Mouse (Mus musculus): Measurements from ENCODE around the gene Cenpb.

Gene Cenpb

GRCm38 (mm10) chr2:131170936-131171335 lies 8.9 kb downstream of the Cenpb start:
- Histone ChIP-seq H3K4me3 (replicated peaks; ENCODE audit: low read length) (peak overlapping the region; percentile 68), H3K36me3 (ENCODE audit: insufficient read depth, low read length) (0 out of 2 replicates have a peak, but pooled peaks cover 3% of the 10 kb centered on the region), H3K4me1 (replicated peaks; ENCODE audit: low read depth, low read length) (peaks cover 79% of the 10 kb centered on the region), H3K27me3 (ENCODE audit: insufficient read depth, low read length) (peaks cover 38% of the 10 kb centered on the region), H3K9me3 (ENCODE audit: low read length) (peaks cover 7% of the 10 kb centered on the region; the same call in 1 of the 2 replicates)
- TF ChIP-seq POU5F1 (IDR thresholded peaks at IDR 0.05; ENCODE audit: borderline replicate concordance, low read length): no peak
- TF ChIP-seq CTCF (conservative IDR thresholded peaks at IDR 0.05; ENCODE audit: low read length): no peak
- no peak for TF ChIP-seq NANOG (IDR thresholded peaks at IDR 0.05; ENCODE audit: borderline replicate concordance, low read length)

- peaks cover 7% of the 10 kb centered on the region; the same call in 1 of the 2 replicates for H3K9me3 ChIP-seq (ENCODE audit: low read length)
- no peak overlapping the region for H3K4me3 ChIP-seq (replicated peaks; ENCODE audit: low read length)
- H3K27me3 ChIP-seq (ENCODE audit: insufficient read depth, low read length): peaks cover 37% of the 10 kb centered on the region
- no peaks in the 10 kb centered on the region for H3K36me3 ChIP-seq (ENCODE audit: insufficient read depth, low read length)
- TF ChIP-seq NANOG (IDR thresholded peaks at IDR 0.05; ENCODE audit: borderline replicate concordance, low read length): no peak
- TF ChIP-seq POU5F1 (IDR thresholded peaks at IDR 0.05; ENCODE audit: borderline replicate concordance, low read length): no peak
- no peak for TF ChIP-seq CTCF (conservative IDR thresholded peaks at IDR 0.05; ENCODE audit: low read length)
- peaks cover 67% of the 10 kb centered on the region for H3K4me1 ChIP-seq (replicated peaks; ENCODE audit: low read depth, low read length)
Measured at GRCm38 (mm10) chr2:131168914-131169313, 11.0 kb downstream of the Cenpb start.

- peaks cover 67% of the 10 kb centered on the region for H3K4me1 ChIP-seq (replicated peaks; ENCODE audit: low read depth, low read length)
- TF ChIP-seq POU5F1 (IDR thresholded peaks at IDR 0.05; ENCODE audit: borderline replicate concordance, low read length) (no peak), NANOG (IDR thresholded peaks at IDR 0.05; ENCODE audit: borderline replicate concordance, low read length) (peak; percentile 90), CTCF (conservative IDR thresholded peaks at IDR 0.05; ENCODE audit: low read length) (no peak)
- H3K36me3 ChIP-seq (ENCODE audit: insufficient read depth, low read length): no peaks in the 10 kb centered on the region
- H3K4me3 ChIP-seq (replicated peaks; ENCODE audit: low read length): no peak overlapping the region
- H3K27me3 ChIP-seq (ENCODE audit: insufficient read depth, low read length): peaks cover 28% of the 10 kb centered on the region
- H3K9me3 ChIP-seq (ENCODE audit: low read length): peaks cover 7% of the 10 kb centered on the region; the same call in 1 of the 2 replicates
Measured at GRCm38 (mm10) chr2:131167984-131168383, 11.9 kb downstream of the Cenpb start.

GRCm38 (mm10) chr2:131166172-131166571 lies 13.7 kb downstream of the Cenpb start:
- Histone ChIP-seq H3K4me3 (replicated peaks; ENCODE audit: low read length) (no peak overlapping the region), H3K36me3 (ENCODE audit: insufficient read depth, low read length) (no peaks in the 10 kb centered on the region), H3K27me3 (ENCODE audit: insufficient read depth, low read length) (peaks cover 10% of the 10 kb centered on the region), H3K4me1 (replicated peaks; ENCODE audit: low read depth, low read length) (peaks cover 59% of the 10 kb centered on the region), H3K9me3 (ENCODE audit: low read length) (peaks cover 7% of the 10 kb centered on the region; the same call in 1 of the 2 replicates)
- TF ChIP-seq POU5F1 (IDR thresholded peaks at IDR 0.05; ENCODE audit: borderline replicate concordance, low read length) (no peak), CTCF (conservative IDR thresholded peaks at IDR 0.05; ENCODE audit: low read length) (no peak), NANOG (IDR thresholded peaks at IDR 0.05; ENCODE audit: borderline replicate concordance, low read length) (no peak)

GRCm38 (mm10) chr2:131163924-131164323 lies 15.9 kb downstream of the Cenpb start:
- Histone ChIP-seq H3K9me3 (ENCODE audit: low read length) (peaks cover 7% of the 10 kb centered on the region; the same call in 1 of the 2 replicates), H3K27me3 (ENCODE audit: insufficient read depth, low read length) (no peaks in the 10 kb centered on the region), H3K4me1 (replicated peaks; ENCODE audit: low read depth, low read length) (peaks cover 50% of the 10 kb centered on the region), H3K4me3 (replicated peaks; ENCODE audit: low read length) (no peak overlapping the region), H3K36me3 (ENCODE audit: insufficient read depth, low read length) (no peaks in the 10 kb centered on the region)
- TF ChIP-seq POU5F1 (IDR thresholded peaks at IDR 0.05; ENCODE audit: borderline replicate concordance, low read length) (no peak), CTCF (conservative IDR thresholded peaks at IDR 0.05; ENCODE audit: low read length) (no peak), NANOG (IDR thresholded peaks at IDR 0.05; ENCODE audit: borderline replicate concordance, low read length) (no peak)

- no peaks in the 10 kb centered on the region for H3K27me3 ChIP-seq (ENCODE audit: insufficient read depth, low read length)
- TF ChIP-seq POU5F1 (IDR thresholded peaks at IDR 0.05; ENCODE audit: borderline replicate concordance, low read length) (no peak), CTCF (conservative IDR thresholded peaks at IDR 0.05; ENCODE audit: low read length) (no peak), NANOG (IDR thresholded peaks at IDR 0.05; ENCODE audit: borderline replicate concordance, low read length) (no peak)
- peaks cover 32% of the 10 kb centered on the region for H3K36me3 ChIP-seq (ENCODE audit: insufficient read depth, low read length)
- H3K4me1 ChIP-seq (replicated peaks; ENCODE audit: low read depth, low read length): peaks cover 57% of the 10 kb centered on the region
- H3K9me3 ChIP-seq (ENCODE audit: low read length): no peaks in the 10 kb centered on the region
- peak overlapping the region; percentile 93 for H3K4me3 ChIP-seq (replicated peaks; ENCODE audit: low read length)
Measured at GRCm38 (mm10) chr2:131160671-131161111, 19.2 kb downstream of the Cenpb start.

- Histone ChIP-seq H3K27me3 (ENCODE audit: insufficient read depth, low read length) (no peaks in the 10 kb centered on the region), H3K4me3 (replicated peaks; ENCODE audit: low read length) (peak within 1 kb of the TSS; percentile 93), H3K4me1 (replicated peaks; ENCODE audit: low read depth, low read length) (peaks cover 58% of the 10 kb centered on the region), H3K9me3 (ENCODE audit: low read length) (no peaks in the 10 kb centered on the region), H3K36me3 (ENCODE audit: insufficient read depth, low read length) (peaks cover 38% of the 10 kb centered on the region)
- TF ChIP-seq NANOG (IDR thresholded peaks at IDR 0.05; ENCODE audit: borderline replicate concordance, low read length) (no peak), POU5F1 (IDR thresholded peaks at IDR 0.05; ENCODE audit: borderline replicate concordance, low read length) (no peak), CTCF (conservative IDR thresholded peaks at IDR 0.05; ENCODE audit: low read length) (no peak)
Measured at GRCm38 (mm10) chr2:131159938-131160581, 19.8 kb downstream of the Cenpb start, which contains the start of gene 1700037H04Rik. TSS of gene 1700037H04Rik (minus strand) at chr2:131160081.

GRCm38 (mm10) chr2:131159491-131159910 lies 20.4 kb downstream of the Cenpb start:
- TF ChIP-seq POU5F1 (IDR thresholded peaks at IDR 0.05; ENCODE audit: borderline replicate concordance, low read length) (no peak), NANOG (IDR thresholded peaks at IDR 0.05; ENCODE audit: borderline replicate concordance, low read length) (no peak), CTCF (conservative IDR thresholded peaks at IDR 0.05; ENCODE audit: low read length) (no peak)
- H3K4me1 ChIP-seq (replicated peaks; ENCODE audit: low read depth, low read length): peaks cover 64% of the 10 kb centered on the region
- H3K27me3 ChIP-seq (ENCODE audit: insufficient read depth, low read length): no peaks in the 10 kb centered on the region
- no peaks in the 10 kb centered on the region for H3K9me3 ChIP-seq (ENCODE audit: low read length)
- H3K4me3 ChIP-seq (replicated peaks; ENCODE audit: low read length): peak overlapping the region; percentile 93
- peaks cover 44% of the 10 kb centered on the region for H3K36me3 ChIP-seq (ENCODE audit: insufficient read depth, low read length)

Data from E14TG2a.4 (cell line).